Mouse (Mus musculus): ENCODE measurements around the gene Sun2. TPM values are rescaled to one million over a fixed set of nuclear protein-coding genes. Genes with fewer than 3 reads are reported as not detected.

Gene Sun2
- polyA plus RNA-seq (2015; fragmentation: Nextera tagmentation; extraction: Ambion mirVana), result 7.3 and 8.0 TPM in 2 replicates

DNA sequence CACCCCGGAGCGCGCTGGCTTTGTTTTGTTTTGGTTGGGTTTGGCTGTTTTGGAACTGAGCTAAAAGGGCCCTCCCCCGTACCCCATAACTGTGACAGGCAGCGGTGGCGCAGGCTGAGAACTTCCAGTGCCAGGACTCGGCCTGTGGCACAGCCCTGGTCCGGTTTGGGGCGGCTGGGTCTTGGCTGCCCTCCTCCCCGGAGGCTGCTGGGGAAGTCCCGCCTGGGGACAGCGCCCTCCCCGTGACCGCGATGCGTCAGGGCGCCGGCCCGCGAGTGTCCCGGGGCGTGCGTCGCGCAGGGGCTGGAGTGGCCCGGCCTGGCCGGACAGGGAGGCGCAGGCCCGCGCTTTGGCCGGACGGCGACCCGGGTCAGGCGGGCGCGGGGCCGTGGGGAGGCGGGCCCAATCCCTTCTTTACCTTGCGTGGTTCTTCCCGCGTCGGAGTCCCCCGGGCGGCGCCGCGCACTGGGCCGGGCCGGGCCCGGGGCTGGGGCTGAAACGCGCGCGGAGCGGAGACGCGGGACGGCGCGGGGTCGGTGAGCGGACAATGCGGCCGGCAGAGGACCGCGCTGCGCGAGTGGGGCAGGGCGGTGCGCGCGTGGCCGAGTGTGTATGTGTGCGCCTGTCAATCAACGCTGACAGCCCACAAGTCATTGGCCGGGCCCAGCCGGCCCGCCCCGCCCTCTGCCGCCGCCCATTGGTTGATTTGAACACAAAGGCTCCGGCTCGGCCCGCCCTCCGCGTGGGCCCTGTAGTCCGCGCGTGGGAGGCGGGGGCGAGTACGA lies at the start of gene Sun2:
Gene Sun2, minus strand, starts transcription at position 616 of the 785 bp plus-strand sequence.
- Histone ChIP-seq H3K4me2 (peak within 1 kb of the TSS; percentile 73), H3K4me1 (peaks cover 33% of the 10 kb centered on the region), H3K9me3 (no peaks in the 10 kb centered on the region), H3K36me3 (peaks cover 26% of the 10 kb centered on the region), H3K9ac (peak within 1 kb of the TSS; percentile 87), H3K4me3 (peak within 1 kb of the TSS; percentile 76), H3K27me3 (no peaks in the 10 kb centered on the region), H3K27ac (peak within 1 kb of the TSS; percentile 60)
- peak; percentile 88 for ATAC-seq (ENCODE audit: insufficient number of reproducible peaks, insufficient read depth, low FRiP score, low TSS enrichment, low read depth)
- under 1% methylated on average over 67 of the region's 93 CpGs for WGBS

DNA sequence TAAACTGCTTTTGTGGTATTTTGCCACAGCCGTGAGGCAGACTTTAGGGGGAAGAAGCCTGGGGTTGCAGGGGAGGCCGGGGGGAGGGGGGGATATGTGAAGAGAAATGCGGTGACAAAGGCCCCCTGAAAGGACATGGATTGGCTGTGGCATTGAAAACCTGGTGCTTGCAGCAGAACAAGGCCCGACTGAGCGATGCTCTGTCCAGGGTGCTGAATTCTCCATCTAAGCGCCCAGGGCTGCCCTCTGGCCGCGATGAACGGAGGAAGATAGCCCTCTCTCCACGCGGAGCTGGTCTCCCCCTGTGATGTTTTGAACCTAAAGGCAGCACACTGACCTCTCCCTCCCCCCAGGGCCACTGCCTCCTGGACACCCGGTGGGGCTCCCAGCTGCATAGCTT lies 49.2 kb upstream of the Sun2 start:
- Histone ChIP-seq H3K4me1 (no peaks in the 10 kb centered on the region), H3K9ac (no peak overlapping the region), H3K36me3 (no peaks in the 10 kb centered on the region), H3K9me3 (no peaks in the 10 kb centered on the region), H3K27ac (no peak overlapping the region), H3K27me3 (peaks cover 11% of the 10 kb centered on the region), H3K4me2 (no peak overlapping the region), H3K4me3 (no peak overlapping the region)
- ATAC-seq (ENCODE audit: insufficient number of reproducible peaks, insufficient read depth, low FRiP score, low TSS enrichment, low read depth), result no peak
- WGBS, result 3% methylated on average over 12 of the region's 12 CpGs

DNA sequence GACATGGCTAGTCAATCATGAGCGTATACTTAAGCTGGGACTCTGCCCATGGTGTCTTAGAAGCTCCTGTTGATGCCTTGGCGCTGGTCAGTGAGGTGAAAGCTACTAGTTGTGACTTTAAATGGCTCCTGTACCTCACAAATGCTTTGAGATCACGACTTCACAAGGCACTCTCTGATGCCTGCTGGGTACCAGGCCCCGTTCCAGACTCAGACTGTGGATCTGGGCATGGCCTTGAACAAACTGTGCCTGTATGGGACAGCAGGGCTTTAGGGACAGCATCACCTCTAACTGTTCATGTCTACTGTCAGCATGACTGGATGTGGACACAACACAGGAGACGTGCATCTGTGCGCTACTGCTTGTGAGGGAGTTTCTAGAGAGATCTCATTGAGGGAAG lies 48.6 kb upstream of the Sun2 start:
- ATAC-seq (ENCODE audit: insufficient number of reproducible peaks, insufficient read depth, low FRiP score, low TSS enrichment, low read depth), result no peak
- Histone ChIP-seq H3K4me3 (no peak overlapping the region), H3K27ac (no peak overlapping the region), H3K9ac (no peak overlapping the region), H3K27me3 (peaks cover 11% of the 10 kb centered on the region), H3K4me1 (no peaks in the 10 kb centered on the region), H3K4me2 (no peak overlapping the region), H3K9me3 (no peaks in the 10 kb centered on the region), H3K36me3 (no peaks in the 10 kb centered on the region)
- WGBS, result 78% methylated on average over 6 of the region's 6 CpGs

DNA sequence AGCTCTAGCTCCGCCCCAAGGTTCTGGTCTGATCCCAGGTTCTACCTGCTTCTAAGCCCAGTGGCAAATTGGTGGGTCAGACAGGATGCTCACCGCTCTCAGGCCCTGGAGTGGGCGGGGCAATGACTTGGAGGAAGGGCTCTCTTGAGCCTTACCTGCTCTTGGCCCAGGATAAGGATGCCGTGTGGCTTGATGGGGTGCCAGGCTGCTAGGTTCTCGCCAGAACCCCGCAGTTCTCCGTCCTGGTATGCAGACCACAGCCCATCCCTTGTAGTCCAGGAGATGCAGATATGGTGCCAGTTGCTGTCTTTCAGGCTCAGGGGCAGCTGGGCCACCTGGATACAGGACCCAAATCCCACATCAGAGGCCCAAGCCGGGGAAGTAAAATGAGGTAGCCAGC lies 47.8 kb upstream of the Sun2 start:
- ATAC-seq (ENCODE audit: insufficient number of reproducible peaks, insufficient read depth, low FRiP score, low TSS enrichment, low read depth), result no peak
- Histone ChIP-seq H3K27me3 (peaks cover 13% of the 10 kb centered on the region), H3K4me2 (no peak overlapping the region), H3K4me3 (no peak overlapping the region), H3K9me3 (no peaks in the 10 kb centered on the region), H3K27ac (no peak overlapping the region), H3K4me1 (no peaks in the 10 kb centered on the region), H3K9ac (no peak overlapping the region), H3K36me3 (no peaks in the 10 kb centered on the region)
- 51% methylated on average over 8 of the region's 8 CpGs for whole genome bisulfite sequencing

DNA sequence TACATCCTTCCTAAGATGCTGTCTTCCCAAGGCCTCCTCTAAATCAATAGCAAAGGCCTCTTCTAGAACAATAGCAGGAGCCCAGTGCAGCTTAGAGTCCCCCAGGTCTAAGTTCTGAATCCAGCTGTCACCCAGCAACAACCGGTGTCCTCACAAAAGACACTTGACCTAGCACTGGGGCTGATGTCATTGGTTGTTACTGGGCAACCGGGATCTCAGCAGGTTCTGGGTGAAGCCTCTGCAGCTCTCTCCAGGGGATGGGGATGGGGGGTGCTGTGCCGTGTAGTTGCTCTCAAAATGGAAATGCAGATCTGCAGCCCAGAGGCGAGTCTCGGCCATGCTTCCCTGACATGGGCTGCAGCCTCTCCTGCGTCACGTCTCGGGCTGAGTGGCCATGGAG lies 45.5 kb upstream of the Sun2 start:
- Histone ChIP-seq H3K4me1 (no peaks in the 10 kb centered on the region), H3K9ac (no peak overlapping the region), H3K4me3 (no peak overlapping the region), H3K4me2 (no peak overlapping the region), H3K9me3 (no peaks in the 10 kb centered on the region), H3K36me3 (no peaks in the 10 kb centered on the region), H3K27me3 (peaks cover 8% of the 10 kb centered on the region), H3K27ac (no peak overlapping the region)
- no peak for ATAC-seq (ENCODE audit: insufficient number of reproducible peaks, insufficient read depth, low FRiP score, low TSS enrichment, low read depth)
- WGBS, result 58% methylated on average over 8 of the region's 8 CpGs

DNA sequence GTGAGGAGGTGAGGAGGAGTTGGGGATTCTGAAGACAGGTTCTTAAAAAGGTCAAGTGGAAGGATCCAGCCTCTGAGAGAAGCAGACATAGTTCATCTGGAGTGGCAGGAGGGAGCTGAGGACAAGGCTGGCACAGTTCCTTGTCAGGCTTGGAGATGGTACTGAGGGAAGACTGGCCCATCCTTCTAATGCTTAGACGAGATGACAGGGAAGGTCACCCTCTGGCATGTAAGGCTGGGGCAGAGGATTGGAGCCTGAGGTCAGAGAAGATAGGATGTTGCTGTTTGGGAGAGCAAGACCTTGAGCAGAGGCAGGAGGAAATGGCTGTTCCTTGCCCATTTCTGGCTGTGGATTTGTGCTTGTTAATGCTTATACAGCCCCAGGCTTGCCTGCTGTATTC lies 42.7 kb upstream of the Sun2 start:
- ATAC-seq (ENCODE audit: insufficient number of reproducible peaks, insufficient read depth, low FRiP score, low TSS enrichment, low read depth), result no peak
- no peak overlapping the region for H3K9ac ChIP-seq
- no peak overlapping the region for H3K4me2 ChIP-seq
- peaks cover 2% of the 10 kb centered on the region; the same call in 1 of the 2 replicates for H3K27me3 ChIP-seq
- H3K4me3 ChIP-seq, result no peak overlapping the region
- WGBS, result 48% methylated on average over 1 of the region's 1 CpGs
- H3K4me1 ChIP-seq, result peaks cover under 1% of the 10 kb centered on the region; the same call in 1 of the 2 replicates
- no peak overlapping the region for H3K27ac ChIP-seq
- no peaks in the 10 kb centered on the region for H3K9me3 ChIP-seq
- H3K36me3 ChIP-seq, result no peaks in the 10 kb centered on the region

DNA sequence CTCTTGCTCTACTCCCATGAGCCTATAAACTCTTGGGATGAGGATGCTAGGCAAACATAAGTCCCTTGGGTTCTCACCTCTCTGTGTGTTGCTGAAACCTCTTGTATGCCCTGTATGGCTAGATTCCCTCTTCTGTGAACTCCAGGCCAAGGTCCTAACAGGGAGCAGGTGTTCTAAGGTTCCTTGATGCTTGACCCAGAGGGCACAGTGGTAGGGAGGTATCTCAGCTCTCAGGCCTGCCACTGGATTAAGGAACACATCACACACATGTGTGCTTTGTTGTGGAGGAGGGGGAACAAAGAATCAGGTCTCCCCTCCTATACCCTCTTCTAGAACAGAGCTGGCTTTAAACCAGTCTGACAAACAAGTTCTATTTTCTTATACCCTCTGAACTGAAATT lies 35.4 kb upstream of the Sun2 start, which contains the start of gene Dnal4:
Gene Dnal4, minus strand, starts transcription at position 101 of the 400 bp plus-strand sequence.
- H3K27ac ChIP-seq, result no peak within 1 kb of the TSS
- no peaks in the 10 kb centered on the region for H3K27me3 ChIP-seq
- H3K9me3 ChIP-seq, result no peaks in the 10 kb centered on the region
- ATAC-seq (ENCODE audit: insufficient number of reproducible peaks, insufficient read depth, low FRiP score, low TSS enrichment, low read depth), result no peak
- H3K4me1 ChIP-seq, result peaks cover 24% of the 10 kb centered on the region
- H3K36me3 ChIP-seq, result no peaks in the 10 kb centered on the region
- H3K4me2 ChIP-seq, result no peak within 1 kb of the TSS
- no peak within 1 kb of the TSS for H3K4me3 ChIP-seq
- no peak within 1 kb of the TSS for H3K9ac ChIP-seq

DNA sequence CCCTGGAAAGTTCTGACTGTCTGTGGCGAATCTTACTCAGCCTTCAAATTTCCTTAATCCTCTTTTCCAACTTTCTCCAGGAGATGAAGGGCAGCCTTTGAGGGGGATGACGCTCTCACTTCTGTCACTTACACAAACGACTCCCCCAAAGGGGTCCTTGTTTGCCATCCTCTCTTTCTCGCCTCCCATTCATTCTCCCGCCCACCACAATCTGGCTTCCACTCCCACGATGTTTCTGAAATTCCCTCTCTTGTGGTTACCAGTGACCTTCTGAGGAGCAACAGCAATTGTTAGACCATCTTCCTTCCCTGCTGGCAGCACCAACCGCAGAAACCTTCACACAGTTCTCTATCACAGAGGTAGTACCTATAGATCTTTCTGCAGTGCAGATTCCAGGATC lies 33.3 kb upstream of the Sun2 start:
- Histone ChIP-seq H3K27ac (no peak overlapping the region), H3K9me3 (no peaks in the 10 kb centered on the region), H3K4me3 (no peak overlapping the region), H3K36me3 (0 out of 2 replicates have a peak, but pooled peaks cover 3% of the 10 kb centered on the region), H3K4me1 (peaks cover 24% of the 10 kb centered on the region), H3K4me2 (no peak overlapping the region), H3K9ac (0 out of 2 replicates have a peak overlapping the region, but pooled peaks have one; percentile 83), H3K27me3 (no peaks in the 10 kb centered on the region)
- no peak for ATAC-seq (ENCODE audit: insufficient number of reproducible peaks, insufficient read depth, low FRiP score, low TSS enrichment, low read depth)
- WGBS, result 69% methylated on average over 7 of the region's 7 CpGs

DNA sequence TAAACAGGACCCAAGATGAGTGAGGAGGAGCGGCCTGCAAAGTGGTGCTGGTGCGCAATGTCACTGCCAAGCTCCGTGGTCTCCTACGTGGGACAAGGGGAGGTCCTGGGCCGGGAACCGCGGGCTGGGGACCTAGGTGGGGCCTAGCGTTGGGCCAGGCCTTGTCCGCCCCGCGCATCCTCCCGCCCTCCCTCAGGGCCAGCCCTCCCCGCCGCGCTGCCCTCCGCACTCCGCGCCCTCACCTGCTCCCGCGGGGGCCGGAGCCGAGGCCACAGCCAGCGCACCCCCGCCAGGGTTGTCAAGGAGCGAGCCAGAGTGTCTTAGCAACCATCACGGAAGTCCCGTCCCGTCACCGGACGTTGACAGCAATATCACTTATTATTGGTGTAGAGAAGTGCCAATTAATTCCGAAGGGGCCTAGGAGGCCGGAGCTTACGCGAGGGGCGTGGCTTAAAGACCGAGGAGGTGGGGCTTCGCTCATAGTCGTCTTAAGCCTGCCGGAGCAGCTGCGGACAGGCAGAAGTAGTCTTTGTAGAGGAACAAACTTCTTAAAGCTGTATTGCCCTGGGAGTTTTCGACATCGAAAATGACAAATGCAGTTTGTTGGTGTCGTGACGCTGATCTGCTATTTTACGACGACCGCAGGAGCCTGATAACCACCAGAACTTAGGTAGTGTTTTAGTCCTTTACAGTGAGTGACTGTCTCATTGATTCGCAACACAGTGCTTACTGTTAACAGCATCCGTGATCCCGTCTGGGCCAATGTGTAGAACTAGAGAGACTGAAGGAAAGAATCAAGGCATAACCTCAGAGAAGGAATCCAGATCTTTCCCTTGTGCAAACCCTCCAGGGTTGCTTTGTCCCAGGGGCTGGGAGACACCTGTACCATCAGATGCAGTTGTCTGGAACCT lies 32.0 kb upstream of the Sun2 start:
- Histone ChIP-seq H3K4me1 (peaks cover 20% of the 10 kb centered on the region), H3K27ac (peak overlapping the region; percentile 76), H3K4me3 (peak overlapping the region; percentile 89), H3K9me3 (no peaks in the 10 kb centered on the region), H3K4me2 (peak overlapping the region; percentile 81), H3K27me3 (no peaks in the 10 kb centered on the region), H3K36me3 (0 out of 2 replicates have a peak, but pooled peaks cover 5% of the 10 kb centered on the region), H3K9ac (peak overlapping the region; percentile 83)
- WGBS, result under 1% methylated on average over 50 of the region's 50 CpGs
- ATAC-seq (ENCODE audit: insufficient number of reproducible peaks, insufficient read depth, low FRiP score, low TSS enrichment, low read depth), result peak; percentile 97

DNA sequence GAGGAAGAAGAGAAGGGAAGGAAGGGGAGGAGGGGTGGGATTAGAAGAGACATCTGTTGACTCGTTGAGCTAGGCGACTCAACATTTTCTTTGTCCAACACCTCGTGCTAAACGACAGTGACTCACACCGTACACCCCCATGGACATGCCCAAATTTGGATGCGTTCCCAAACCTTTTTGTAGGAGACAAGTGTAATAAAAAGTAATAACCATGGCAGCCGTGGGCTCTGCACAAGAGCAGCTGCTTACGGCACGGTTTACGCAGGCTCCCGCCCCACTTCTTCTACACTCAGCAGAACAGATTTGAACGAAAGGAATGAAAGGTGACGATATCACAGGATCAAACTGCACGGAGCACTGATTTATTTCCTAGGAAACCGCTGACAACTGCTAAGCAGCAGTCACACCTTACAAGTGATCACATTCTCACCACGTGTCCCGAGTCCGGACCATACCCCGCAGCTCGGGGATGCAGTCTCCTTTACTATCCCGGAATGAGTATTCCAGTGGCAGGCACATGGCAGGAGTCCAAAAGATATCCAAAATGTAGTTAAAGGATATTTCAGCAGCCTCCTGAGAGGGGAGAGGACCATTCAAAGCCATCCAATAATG lies 28.4 kb upstream of the Sun2 start:
- no peak for ATAC-seq (ENCODE audit: insufficient number of reproducible peaks, insufficient read depth, low FRiP score, low TSS enrichment, low read depth)
- Histone ChIP-seq H3K9me3 (no peaks in the 10 kb centered on the region), H3K4me3 (no peak overlapping the region), H3K27ac (no peak overlapping the region), H3K4me2 (no peak overlapping the region), H3K36me3 (peaks cover 6% of the 10 kb centered on the region; the same call in 1 of the 2 replicates), H3K27me3 (no peaks in the 10 kb centered on the region), H3K4me1 (peaks cover 20% of the 10 kb centered on the region), H3K9ac (0 out of 2 replicates have a peak overlapping the region, but pooled peaks have one; percentile 21)
- WGBS, result 85% methylated on average over 21 of the region's 21 CpGs

DNA sequence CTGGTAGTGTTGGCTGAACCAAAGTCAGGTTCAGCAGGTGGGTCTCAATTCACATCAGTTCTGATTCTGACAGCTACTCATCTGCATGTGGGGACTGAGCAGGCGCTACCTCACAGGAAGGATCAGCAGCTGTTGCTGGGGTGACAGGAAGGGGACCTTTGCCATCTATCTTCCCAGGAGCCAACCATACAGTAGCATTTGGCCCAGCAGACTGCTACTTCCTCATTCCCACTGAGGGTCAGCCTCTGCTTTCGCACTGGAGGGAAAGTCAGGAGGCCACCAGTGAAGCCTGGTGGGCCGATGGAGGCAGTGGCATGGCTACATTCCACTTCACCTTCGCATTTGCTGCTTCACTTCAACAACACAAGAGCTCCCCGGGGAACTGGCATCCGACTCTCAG lies 26.0 kb upstream of the Sun2 start:
- Histone ChIP-seq H3K9me3 (no peaks in the 10 kb centered on the region), H3K27me3 (no peaks in the 10 kb centered on the region), H3K4me3 (no peak overlapping the region), H3K4me1 (peaks cover 5% of the 10 kb centered on the region), H3K4me2 (no peak overlapping the region), H3K36me3 (peaks cover 29% of the 10 kb centered on the region), H3K9ac (no peak overlapping the region), H3K27ac (no peak overlapping the region)
- ATAC-seq (ENCODE audit: insufficient number of reproducible peaks, insufficient read depth, low FRiP score, low TSS enrichment, low read depth), result no peak
- WGBS, result 71% methylated on average over 6 of the region's 6 CpGs

Measured in embryonic facial prominence, embryonic 13.5 days (tissue).